Mouse (Mus musculus) liver, adult 2 months (tissue): ENCODE results near the gene Olr1.

Experiments used
- CTCF ChIP-seq: fragments of 200-500 bp; IDR thresholded peaks from 2 replicates; pipeline ENCODE4 v1.5.1; 2011; ENCODE audit warnings: low read depth, low read length, control low read depth
- POLR2A ChIP-seq: fragments of 200-500 bp; IDR thresholded peaks from 2 replicates; pipeline ENCODE4 v1.6.1; 2011; ENCODE audit warnings: low read length, control low read depth; ENCODE audit not compliant: insufficient read depth; ENCODE audit errors: extremely low read depth

- no peak for TF ChIP-seq CTCF
- TF ChIP-seq POLR2A, result no peak
These were observed 35.6 kb downstream of the Olr1 start for GRCm38 (mm10) chr6:129471386-129471785.
